In genomic region chr11:70562995-70563469, GRCm38 (mm10) we compare ENCODE assay signal across 8 mouse cellular contexts. TPM values are rescaled to one million over a fixed set of nuclear protein-coding genes. Genes with fewer than 3 reads are reported as not detected.
A peak's percentile ranks its signal among the peaks of the same experiment; 100 is the strongest.
DNase-seq lines count a peak whose midpoint lies in the region; ATAC-seq and TF ChIP-seq lines count a peak whose summit lies in the region.

No protein-coding gene starts in this region.

- H3K9me3 ChIP-seq in liver, embryonic 11.5 days (ENCODE audit: control insufficient read depth, low read length) = no peaks in the 10 kb centered on the region
- H3K9me3 ChIP-seq in stomach, embryonic 16.5 days (replicated peaks; ENCODE audit: control insufficient read depth, low read length) = no peaks in the 10 kb centered on the region

- no peaks in the 10 kb centered on the region for H3K27me3 ChIP-seq in cerebellum, adult 2 months (ENCODE audit: control insufficient read depth, insufficient read depth, low read length)
- H3K27me3 ChIP-seq in spleen, adult 2 months (ENCODE audit: control insufficient read depth, insufficient read depth, low read length) = no peaks in the 10 kb centered on the region
- H3K27me3 ChIP-seq in liver, embryonic 11.5 days (replicated peaks; ENCODE audit: control insufficient read depth, insufficient read depth, low read length) = no peaks in the 10 kb centered on the region
- H3K27me3 ChIP-seq in stomach, embryonic 16.5 days (ENCODE audit: control insufficient read depth, insufficient read depth, low read length) = no peaks in the 10 kb centered on the region

- peaks cover 8% of the 10 kb centered on the region for H3K4me1 ChIP-seq in cerebellum, adult 2 months (ENCODE audit: control insufficient read depth, insufficient read depth, low read length)
- H3K4me1 ChIP-seq in spleen, adult 2 months (ENCODE audit: control insufficient read depth, insufficient read depth, insufficient read length) = peaks cover 15% of the 10 kb centered on the region; the same call in 1 of the 2 replicates
- peaks cover 23% of the 10 kb centered on the region for H3K4me1 ChIP-seq in liver, embryonic 11.5 days (replicated peaks; ENCODE audit: control insufficient read depth, insufficient read depth, low read length)
- H3K4me1 ChIP-seq in stomach, embryonic 16.5 days (ENCODE audit: control insufficient read depth, insufficient read depth, low read length) = peaks cover 22% of the 10 kb centered on the region

- 1% methylated on average over 27 of the region's 31 CpGs for WGBS in cerebellum, adult 2 months
- 1% methylated on average over 27 of the region's 31 CpGs for WGBS in spleen, adult 2 months
- WGBS in liver, embryonic 11.5 days = 0% methylated on average over 23 of the region's 31 CpGs
- WGBS in stomach, embryonic 16.5 days = under 1% methylated on average over 29 of the region's 31 CpGs

- H3K27ac ChIP-seq in cerebellum, adult 2 months (ENCODE audit: insufficient read depth, low read length) = peak overlapping the region; percentile 44; the same call in 1 of the 2 replicates
- H3K27ac ChIP-seq in spleen, adult 2 months (ENCODE audit: insufficient read depth, low read length) = peak overlapping the region; percentile 13; the same call in 1 of the 2 replicates
- H3K27ac ChIP-seq in liver, embryonic 11.5 days (ENCODE audit: low read depth, low read length) = peak overlapping the region; percentile 80
- H3K27ac ChIP-seq in stomach, embryonic 16.5 days (ENCODE audit: low read length) = peak overlapping the region; percentile 90

- H3K36me3 ChIP-seq in spleen, adult 2 months (ENCODE audit: control insufficient read depth, insufficient read depth, low read length) = no peaks in the 10 kb centered on the region
- no peaks in the 10 kb centered on the region for H3K36me3 ChIP-seq in liver, embryonic 11.5 days (ENCODE audit: control insufficient read depth, insufficient read depth, low read length)
- H3K36me3 ChIP-seq in stomach, embryonic 16.5 days (ENCODE audit: control insufficient read depth, insufficient read depth, low read length) = no peaks in the 10 kb centered on the region

- no peak for DNase-seq in cerebellum, adult 2 months
- no peak for DNase-seq in cerebellum, adult 8-10 months
- no peak for DNase-seq in spleen, adult 2 months (ENCODE audit: low read depth in 1 of 2, low spot score in 2 of 2)
- DNase-seq in spleen, adult 12 weeks (ENCODE audit: low spot score) = no peak
- no peak for DNase-seq in liver, embryonic 11.5 days (ENCODE audit: low spot score)
- DNase-seq in layer of hippocampus, postnatal 25 days (ENCODE audit: extremely low spot score in 1 of 2, low spot score in 1 of 2) = no peak
- DNase-seq in frontal cortex, postnatal 10 days (ENCODE audit: low spot score in 2 of 2) = no peak

- peak overlapping the region; percentile 84 for H3K9ac ChIP-seq in liver, embryonic 11.5 days (ENCODE audit: low read depth, low read length)
- peak overlapping the region; percentile 84 for H3K9ac ChIP-seq in stomach, embryonic 16.5 days (ENCODE audit: low read length)

- TF ChIP-seq CTCF in cerebellum, adult 2 months (IDR thresholded peaks at IDR 0.05; ENCODE audit: borderline replicate concordance, insufficient read depth, low read depth, low read length) = no peak
- TF ChIP-seq CTCF in spleen, adult 2 months (IDR thresholded peaks at IDR 0.05; ENCODE audit: extremely low read depth, insufficient read depth, insufficient read length, insufficient replicate concordance) = no peak

- ATAC-seq in liver, embryonic 11.5 days (replicated peaks; ENCODE audit: low FRiP score) = peak; percentile 13
- ATAC-seq in stomach, embryonic 16.5 days (ENCODE audit: insufficient read depth, low FRiP score) = no peak; the same call in 1 of the 2 replicates

- H3K4me3 ChIP-seq in cerebellum, adult 2 months (replicated peaks; ENCODE audit: insufficient read depth, low read depth, low read length) = peak overlapping the region; percentile 84
- peak overlapping the region; percentile 95 for H3K4me3 ChIP-seq in spleen, adult 2 months (ENCODE audit: extremely low read depth, insufficient read depth, insufficient read length)
- H3K4me3 ChIP-seq in liver, embryonic 11.5 days (ENCODE audit: low read depth, low read length) = peak overlapping the region; percentile 84
- H3K4me3 ChIP-seq in stomach, embryonic 16.5 days (replicated peaks; ENCODE audit: low read length) = peak overlapping the region; percentile 89

- peak overlapping the region; percentile 84 for H3K4me2 ChIP-seq in liver, embryonic 11.5 days
- peak overlapping the region; percentile 91 for H3K4me2 ChIP-seq in stomach, embryonic 16.5 days (ENCODE audit: low read depth, low read length)

- TF ChIP-seq POLR2A in cerebellum, adult 2 months (IDR thresholded peaks at IDR 0.05; ENCODE audit: borderline replicate concordance, insufficient read depth, low read length) = no peak
- TF ChIP-seq POLR2A in spleen, adult 2 months (IDR thresholded peaks at IDR 0.05; ENCODE audit: low read depth, low read length) = no peak

RNA-seq across cellular contexts. Expression of gene Mink1, which starts 0.4 kb away (rescaled TPM):
- 222 and 224 TPM in 2 replicates for polyA plus RNA-seq in cerebellum, adult 2 months (2012; rRNA removed)
- polyA plus RNA-seq in spleen, adult 2 months (2012; rRNA removed) = 74.8 and 91.9 TPM in 2 replicates
- polyA plus RNA-seq in liver, embryonic 11.5 days (2014; fragmentation: Nextera tagmentation; extraction: Ambion mirVana) = 15.6 and 16.0 TPM in 2 replicates
- polyA plus RNA-seq in stomach, embryonic 16.5 days (2015; fragmentation: Nextera tagmentation; extraction: Ambion mirVana) = 12.5 and 13.0 TPM in 2 replicates
- 100 to 1,000 TPM; 434 to 488 TPM for total RNA-seq in layer of hippocampus, postnatal 25 days (2021)

RNA-seq across cellular contexts. Expression of gene Pld2, which starts 23.2 kb away (rescaled TPM):
- polyA plus RNA-seq in cerebellum, adult 2 months (2012; rRNA removed) = 19.2 and 21.3 TPM in 2 replicates
- 12.3 and 13.9 TPM in 2 replicates for polyA plus RNA-seq in spleen, adult 2 months (2012; rRNA removed)
- 2.7 and 3.4 TPM in 2 replicates for polyA plus RNA-seq in liver, embryonic 11.5 days (2014; fragmentation: Nextera tagmentation; extraction: Ambion mirVana)
- 17.8 and 21.5 TPM in 2 replicates for polyA plus RNA-seq in stomach, embryonic 16.5 days (2015; fragmentation: Nextera tagmentation; extraction: Ambion mirVana)
- total RNA-seq in layer of hippocampus, postnatal 25 days (2021) = 10 to 100 TPM; 16.2 to 18.9 TPM

RNA-seq across cellular contexts. Expression of gene Gm40193, which starts 30.3 kb away (rescaled TPM):
- not detected in 2 replicates for polyA plus RNA-seq in cerebellum, adult 2 months (2012; rRNA removed)
- not detected in 2 replicates for polyA plus RNA-seq in spleen, adult 2 months (2012; rRNA removed)
- polyA plus RNA-seq in liver, embryonic 11.5 days (2014; fragmentation: Nextera tagmentation; extraction: Ambion mirVana) = not detected in 2 replicates
- polyA plus RNA-seq in stomach, embryonic 16.5 days (2015; fragmentation: Nextera tagmentation; extraction: Ambion mirVana) = not detected in 2 replicates
- not detected for total RNA-seq in layer of hippocampus, postnatal 25 days (2021)

RNA-seq across cellular contexts. Expression of gene Psmb6, which starts 37.9 kb away (rescaled TPM):
- polyA plus RNA-seq in cerebellum, adult 2 months (2012; rRNA removed) = 319 TPM in 2 replicates
- polyA plus RNA-seq in spleen, adult 2 months (2012; rRNA removed) = 125 and 155 TPM in 2 replicates
- 619 and 649 TPM in 2 replicates for polyA plus RNA-seq in liver, embryonic 11.5 days (2014; fragmentation: Nextera tagmentation; extraction: Ambion mirVana)
- 614 and 657 TPM in 2 replicates for polyA plus RNA-seq in stomach, embryonic 16.5 days (2015; fragmentation: Nextera tagmentation; extraction: Ambion mirVana)
- total RNA-seq in layer of hippocampus, postnatal 25 days (2021) = 100 to 1,000 TPM; 178 to 211 TPM

RNA-seq across cellular contexts. Expression of gene Gltpd2, which starts 44.0 kb away (rescaled TPM):
- polyA plus RNA-seq in cerebellum, adult 2 months (2012; rRNA removed) = 0.11 TPM in 1 of 2 replicates, not detected in the other
- polyA plus RNA-seq in spleen, adult 2 months (2012; rRNA removed) = 0.18 TPM in 1 of 2 replicates, not detected in the other
- polyA plus RNA-seq in liver, embryonic 11.5 days (2014; fragmentation: Nextera tagmentation; extraction: Ambion mirVana) = 20.2 and 20.5 TPM in 2 replicates
- polyA plus RNA-seq in stomach, embryonic 16.5 days (2015; fragmentation: Nextera tagmentation; extraction: Ambion mirVana) = 1.9 and 2.0 TPM in 2 replicates
- not detected for total RNA-seq in layer of hippocampus, postnatal 25 days (2021)

Comparison
In these comparisons a context has a peak if more than half of its experiments do, and no peak if none do; other contexts are left out.
1. H3K27ac ChIP-seq: peak in every context shown above with its lines; median percentile 90 in stomach, embryonic 16.5 days; 80 in liver, embryonic 11.5 days; 44 in cerebellum, adult 2 months; 13 in spleen, adult 2 months.